Comparison of ENCODE assay signal across 8 mouse cellular contexts in genomic region chr2:164770279-164770678, GRCm38 (mm10). TPM values are rescaled to one million over a fixed set of nuclear protein-coding genes. Genes with fewer than 3 reads are reported as not detected.
DNase-seq lines count a peak whose midpoint lies in the region; ATAC-seq and TF ChIP-seq lines count a peak whose summit lies in the region.

No protein-coding gene starts in this region.

- TF ChIP-seq POLR2A in olfactory bulb, adult 2 months (IDR thresholded peaks at IDR 0.05; ENCODE audit: insufficient read depth, low read depth, low read length): no peak
- no peak for TF ChIP-seq POLR2A in lung, adult 2 months (IDR thresholded peaks at IDR 0.05; ENCODE audit: borderline replicate concordance, extremely low read depth, low read depth, low read length)

- peaks cover 61% of the 10 kb centered on the region for H3K36me3 ChIP-seq in lung, embryonic 14.5 days (ENCODE audit: insufficient read depth)
- H3K36me3 ChIP-seq in embryonic facial prominence, embryonic 14.5 days (ENCODE audit: control insufficient read depth, insufficient read depth, low read length): peaks cover 42% of the 10 kb centered on the region
- H3K36me3 ChIP-seq in limb, embryonic 12.5 days: peaks cover 56% of the 10 kb centered on the region

- H3K27ac ChIP-seq in lung, embryonic 14.5 days (ENCODE audit: low read depth): peak overlapping the region; percentile 81
- 0 out of 2 replicates have a peak overlapping the region, but pooled peaks have one; percentile 48 for H3K27ac ChIP-seq in embryonic facial prominence, embryonic 14.5 days (replicated peaks; ENCODE audit: low read depth, low read length)
- H3K27ac ChIP-seq in limb, embryonic 12.5 days: 0 out of 2 replicates have a peak overlapping the region, but pooled peaks have one; percentile 74
- H3K27ac ChIP-seq in olfactory bulb, adult 2 months (ENCODE audit: insufficient read depth, low read depth, low read length): no peak overlapping the region

- H3K9ac ChIP-seq in lung, embryonic 14.5 days: peak overlapping the region; percentile 87
- H3K9ac ChIP-seq in embryonic facial prominence, embryonic 14.5 days (ENCODE audit: low read depth, low read length): peak overlapping the region; percentile 82
- peak overlapping the region; percentile 86 for H3K9ac ChIP-seq in limb, embryonic 12.5 days (replicated peaks)

- intact Hi-C loops in left cerebral cortex, postnatal 25 days (cut with DNase I): no loop called here

- WGBS in lung, embryonic 14.5 days: 1% methylated on average over 15 of the region's 15 CpGs
- WGBS in embryonic facial prominence, embryonic 14.5 days: 4% methylated on average over 15 of the region's 15 CpGs
- WGBS in limb, embryonic 12.5 days: 3% methylated on average over 15 of the region's 15 CpGs
- 2% methylated on average over 15 of the region's 15 CpGs for WGBS in olfactory bulb, adult 2 months
- 1% methylated on average over 15 of the region's 15 CpGs for WGBS in lung, adult 2 months

- H3K4me3 ChIP-seq in lung, embryonic 14.5 days (ENCODE audit: low read depth, low read length): peak overlapping the region; percentile 98
- H3K4me3 ChIP-seq in embryonic facial prominence, embryonic 14.5 days (ENCODE audit: low read depth, low read length): peak overlapping the region; percentile 93
- H3K4me3 ChIP-seq in limb, embryonic 12.5 days (replicated peaks): peak overlapping the region; percentile 87
- H3K4me3 ChIP-seq in olfactory bulb, adult 2 months (ENCODE audit: insufficient read depth, low read depth, low read length): peak overlapping the region; percentile 52; the same call in 1 of the 2 replicates
- H3K4me3 ChIP-seq in lung, adult 2 months (replicated peaks; ENCODE audit: extremely low read depth, low read depth, low read length): no peak overlapping the region

- H3K4me1 ChIP-seq in lung, embryonic 14.5 days (ENCODE audit: insufficient read depth): peaks cover 6% of the 10 kb centered on the region; the same call in 1 of the 2 replicates
- H3K4me1 ChIP-seq in embryonic facial prominence, embryonic 14.5 days (ENCODE audit: control insufficient read depth, insufficient read depth, low read length): peaks cover 18% of the 10 kb centered on the region; the same call in 1 of the 2 replicates
- H3K4me1 ChIP-seq in limb, embryonic 12.5 days (replicated peaks): peaks cover 23% of the 10 kb centered on the region
- peaks cover 3% of the 10 kb centered on the region; the same call in 1 of the 2 replicates for H3K4me1 ChIP-seq in olfactory bulb, adult 2 months (ENCODE audit: control insufficient read depth, insufficient read depth, low read length)
- peaks cover 6% of the 10 kb centered on the region; the same call in 1 of the 2 replicates for H3K4me1 ChIP-seq in lung, adult 2 months (ENCODE audit: control insufficient read depth, insufficient read depth, low read length)

- no peak for ATAC-seq in lung, embryonic 14.5 days (ENCODE audit: insufficient read depth)
- ATAC-seq in embryonic facial prominence, embryonic 14.5 days (ENCODE audit: low read depth): no peak
- no peak for ATAC-seq in limb, embryonic 12.5 days (ENCODE audit: insufficient number of reproducible peaks, insufficient read depth, low FRiP score, low TSS enrichment, low read depth)

- TF ChIP-seq CTCF in lung, embryonic 14.5 days (IDR thresholded peaks at IDR 0.05; ENCODE audit: low read depth): no peak
- no peak for TF ChIP-seq CTCF in olfactory bulb, adult 2 months (IDR thresholded peaks at IDR 0.05; ENCODE audit: insufficient read depth, low read depth, low read length)
- TF ChIP-seq CTCF in lung, adult 2 months (IDR thresholded peaks at IDR 0.05; ENCODE audit: insufficient read depth, low read length): no peak

- H3K27me3 ChIP-seq in lung, embryonic 14.5 days (ENCODE audit: insufficient read depth, low read length): no peaks in the 10 kb centered on the region
- no peaks in the 10 kb centered on the region for H3K27me3 ChIP-seq in embryonic facial prominence, embryonic 14.5 days (replicated peaks; ENCODE audit: control insufficient read depth, insufficient read depth, low read length)
- no peaks in the 10 kb centered on the region for H3K27me3 ChIP-seq in limb, embryonic 12.5 days

- DNase-seq in lung, embryonic 14.5 days: no peak
- DNase-seq in lung, postnatal 10 days: no peak
- no peak for DNase-seq in embryonic facial prominence, embryonic 14.5 days (ENCODE audit: low spot score)
- DNase-seq in left cerebral cortex, postnatal 25 days (ENCODE audit: low spot score in 2 of 2): no peak
- DNase-seq in lung, adult 2 months: no peak
- DNase-seq in lung, postnatal 25 days (ENCODE audit: low spot score): no peak

- peak overlapping the region; percentile 64 for H3K4me2 ChIP-seq in lung, embryonic 14.5 days
- peak overlapping the region; percentile 93 for H3K4me2 ChIP-seq in embryonic facial prominence, embryonic 14.5 days (ENCODE audit: low read depth, low read length)
- peak overlapping the region; percentile 85 for H3K4me2 ChIP-seq in limb, embryonic 12.5 days

- no peaks in the 10 kb centered on the region for H3K9me3 ChIP-seq in lung, embryonic 14.5 days (ENCODE audit: low read depth, low read length)
- no peaks in the 10 kb centered on the region for H3K9me3 ChIP-seq in embryonic facial prominence, embryonic 14.5 days (ENCODE audit: control insufficient read depth, low read length)
- H3K9me3 ChIP-seq in limb, embryonic 12.5 days: no peaks in the 10 kb centered on the region

RNA-seq across cellular contexts. Expression of gene Ube2c, which starts 0.6 kb away (rescaled TPM):
- 586 and 619 TPM in 2 replicates for polyA plus RNA-seq in lung, embryonic 14.5 days (2014; fragmentation: Nextera tagmentation; extraction: Ambion mirVana)
- polyA plus RNA-seq in embryonic facial prominence, embryonic 14.5 days (2014; fragmentation: Nextera tagmentation; extraction: Ambion mirVana): 229 and 276 TPM in 2 replicates
- 558 and 599 TPM in 2 replicates for polyA plus RNA-seq in limb, embryonic 12.5 days (2016; fragmentation: Nextera tagmentation; extraction: Ambion mirVana)
- not detected in 2 replicates for polyA plus RNA-seq in olfactory bulb, adult 2 months (2012; ENCODE audit: insufficient read depth, insufficient read length, low replicate concordance, missing spikeins)
- total RNA-seq in left cerebral cortex, postnatal 25 days (2021): under 1 TPM; 0.60 to 0.89 TPM
- 6.2 and 9.7 TPM in 2 replicates for polyA plus RNA-seq in lung, adult 2 months (2012; rRNA removed)

RNA-seq across cellular contexts. Expression of gene Tnnc2, which starts 9.5 kb away (rescaled TPM):
- polyA plus RNA-seq in lung, embryonic 14.5 days (2014; fragmentation: Nextera tagmentation; extraction: Ambion mirVana): not detected in 2 replicates
- polyA plus RNA-seq in embryonic facial prominence, embryonic 14.5 days (2014; fragmentation: Nextera tagmentation; extraction: Ambion mirVana): 799 and 1,279 TPM in 2 replicates
- polyA plus RNA-seq in limb, embryonic 12.5 days (2016; fragmentation: Nextera tagmentation; extraction: Ambion mirVana): 73.9 and 74.6 TPM in 2 replicates
- polyA plus RNA-seq in olfactory bulb, adult 2 months (2012; ENCODE audit: insufficient read depth, insufficient read length, low replicate concordance, missing spikeins): not detected in 2 replicates
- total RNA-seq in left cerebral cortex, postnatal 25 days (2021): not detected
- polyA plus RNA-seq in lung, adult 2 months (2012; rRNA removed): 237 TPM in 1 of 2 replicates, not detected in the other

RNA-seq across cellular contexts. Expression of gene Snx21, which starts 15.3 kb away (rescaled TPM):
- 19.1 and 21.3 TPM in 2 replicates for polyA plus RNA-seq in lung, embryonic 14.5 days (2014; fragmentation: Nextera tagmentation; extraction: Ambion mirVana)
- 27.9 and 28.3 TPM in 2 replicates for polyA plus RNA-seq in embryonic facial prominence, embryonic 14.5 days (2014; fragmentation: Nextera tagmentation; extraction: Ambion mirVana)
- polyA plus RNA-seq in limb, embryonic 12.5 days (2016; fragmentation: Nextera tagmentation; extraction: Ambion mirVana): 19.0 and 19.2 TPM in 2 replicates
- polyA plus RNA-seq in olfactory bulb, adult 2 months (2012; ENCODE audit: insufficient read depth, insufficient read length, low replicate concordance, missing spikeins): not detected in 2 replicates
- 10 to 100 TPM; 49.6 to 57.6 TPM for total RNA-seq in left cerebral cortex, postnatal 25 days (2021)
- 52.0 and 61.8 TPM in 2 replicates for polyA plus RNA-seq in lung, adult 2 months (2012; rRNA removed)

RNA-seq across cellular contexts. Expression of gene Dnttip1, which starts 24.5 kb away (rescaled TPM):
- polyA plus RNA-seq in lung, embryonic 14.5 days (2014; fragmentation: Nextera tagmentation; extraction: Ambion mirVana): 74.7 and 77.6 TPM in 2 replicates
- 60.9 and 63.0 TPM in 2 replicates for polyA plus RNA-seq in embryonic facial prominence, embryonic 14.5 days (2014; fragmentation: Nextera tagmentation; extraction: Ambion mirVana)
- polyA plus RNA-seq in limb, embryonic 12.5 days (2016; fragmentation: Nextera tagmentation; extraction: Ambion mirVana): 95.9 and 105 TPM in 2 replicates
- polyA plus RNA-seq in olfactory bulb, adult 2 months (2012; ENCODE audit: insufficient read depth, insufficient read length, low replicate concordance, missing spikeins): not detected in 2 replicates
- 10 to 100 TPM; 36.6 to 39.3 TPM for total RNA-seq in left cerebral cortex, postnatal 25 days (2021)
- 25.5 and 63.1 TPM in 2 replicates for polyA plus RNA-seq in lung, adult 2 months (2012; rRNA removed)

RNA-seq across cellular contexts. Expression of gene Wfdc3, which starts 24.5 kb away (rescaled TPM):
- 1.3 and 1.4 TPM in 2 replicates for polyA plus RNA-seq in lung, embryonic 14.5 days (2014; fragmentation: Nextera tagmentation; extraction: Ambion mirVana)
- polyA plus RNA-seq in embryonic facial prominence, embryonic 14.5 days (2014; fragmentation: Nextera tagmentation; extraction: Ambion mirVana): 0.53 and 1.1 TPM in 2 replicates
- polyA plus RNA-seq in limb, embryonic 12.5 days (2016; fragmentation: Nextera tagmentation; extraction: Ambion mirVana): 0.61 and 0.91 TPM in 2 replicates
- polyA plus RNA-seq in olfactory bulb, adult 2 months (2012; ENCODE audit: insufficient read depth, insufficient read length, low replicate concordance, missing spikeins): not detected in 2 replicates
- total RNA-seq in left cerebral cortex, postnatal 25 days (2021): 1 to 10 TPM; 1.6 to 1.9 TPM
- polyA plus RNA-seq in lung, adult 2 months (2012; rRNA removed): 1.3 and 2.3 TPM in 2 replicates

Comparison
In these comparisons a context has a peak if more than half of its experiments do, and no peak if none do; other contexts are left out.
1. RNA of gene Ube2c, which starts 0.6 kb away (polyA plus RNA-seq): 586 to 619 TPM in lung, embryonic 14.5 days, 558 to 599 TPM in limb, embryonic 12.5 days, 229 to 276 TPM in embryonic facial prominence, embryonic 14.5 days and not detected in olfactory bulb, adult 2 months; 6.2 to 9.7 TPM in lung, adult 2 months; every median in the first group is over 10 times any median in the second.
2. RNA of gene Snx21, which starts 15.3 kb away (polyA plus RNA-seq): 52.0 to 61.8 TPM in lung, adult 2 months, 27.9 to 28.3 TPM in embryonic facial prominence, embryonic 14.5 days, 19.1 to 21.3 TPM in lung, embryonic 14.5 days and 19.0 to 19.2 TPM in limb, embryonic 12.5 days; not detected in olfactory bulb, adult 2 months; every median in the first group is over 10 times any median in the second.
3. Peak in every context shown above with its lines, with median percentiles within 50 percentile points of each other: H3K4me2 ChIP-seq and H3K9ac ChIP-seq.